Mouse (Mus musculus) heart, embryonic 13.5 days (tissue): Measurements from ENCODE around the gene D230025D16Rik. TPM values are rescaled to one million over a fixed set of nuclear protein-coding genes. Genes with fewer than 3 reads are reported as not detected.
A peak's percentile ranks its signal among the peaks of the same experiment; 100 is the strongest.

ENCODE experiments used
- ATAC-seq: fragments of 200-750 bp; cut with Nextera tagmentation; 2 replicates; pipeline ENCODE4 v1.8.0; 2017; ENCODE audit warnings: moderate TSS enrichment; ENCODE audit not compliant: insufficient number of reproducible peaks, low FRiP score, low TSS enrichment; ENCODE audit errors: extremely low read depth
- H3K27ac ChIP-seq: fragments of 300-500 bp; sonication (generic); replicated peaks from 2 replicates; pipeline ENCODE4 v1.5.1; 2015; ENCODE audit warnings: moderate library complexity, mild to moderate bottlenecking, inconsistent platforms
- H3K27me3 ChIP-seq: fragments of 300-500 bp; sonication (generic); replicated peaks from 2 replicates; pipeline ENCODE4 v1.6.1; 2015; ENCODE audit warnings: mild to moderate bottlenecking, inconsistent platforms
- H3K36me3 ChIP-seq: fragments of 300-500 bp; sonication (generic); 2 replicates; pipeline ENCODE4 v1.6.1; 2015; ENCODE audit warnings: mild to moderate bottlenecking, inconsistent platforms
- H3K4me1 ChIP-seq: fragments of 300-500 bp; sonication (generic); 2 replicates; pipeline ENCODE4 v1.6.1; 2015; ENCODE audit warnings: inconsistent platforms
- H3K4me2 ChIP-seq: fragments of 300-500 bp; sonication (generic); 2 replicates; pipeline ENCODE4 v1.6.1; 2015; ENCODE audit warnings: inconsistent platforms, mild to moderate bottlenecking, moderate library complexity
- H3K4me3 ChIP-seq: fragments of 300-500 bp; sonication (generic); 2 replicates; pipeline ENCODE4 v1.5.1; 2015; ENCODE audit warnings: moderate library complexity, mild to moderate bottlenecking, inconsistent platforms
- H3K9ac ChIP-seq: fragments of 300-500 bp; sonication (generic); 2 replicates; pipeline ENCODE4 v1.6.1; 2015; ENCODE audit warnings: inconsistent platforms, mild to moderate bottlenecking, moderate library complexity
- H3K9me3 ChIP-seq: fragments of 300-500 bp; sonication (generic); 2 replicates; pipeline ENCODE4 v1.6.1; 2016; ENCODE audit warnings: inconsistent platforms
- WGBS: fragments of 180-500 bp; shearing (Covaris S2); methylation state at CpG from one replicate; pipeline ENCODE4 v1.1.7; 2015; ENCODE audit warnings: mixed read lengths; 5-methylcytosine and 5-hydroxymethylcytosine counted together
- polyA plus RNA-seq: library from polyadenylated mRNA; unstranded; fragments of >200 nt; fragmentation: Nextera tagmentation; extraction: Ambion mirVana; gene quantifications from 2 replicates; pipeline ENCODE4 v1.2.1, GENCODE M21; 2015

The D230025D16Rik gene
- polyA plus RNA-seq, 1 experiment from 2014 or later = 17.3 TPM

DNA sequence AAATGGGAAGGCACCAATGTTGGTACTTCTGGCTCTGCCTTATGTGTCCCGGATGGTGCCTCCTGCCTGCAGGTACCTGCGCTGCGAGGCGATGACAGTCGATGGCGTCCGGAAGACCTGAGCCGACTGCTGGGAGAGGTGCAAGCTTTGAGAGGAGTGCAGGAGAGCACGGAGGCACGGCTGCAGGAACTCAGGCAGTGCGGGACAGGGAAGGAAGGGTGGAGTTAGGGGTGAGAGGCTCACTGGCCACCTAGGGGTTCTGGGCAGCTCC is 45.9 kb downstream of the D230025D16Rik start:
- peak overlapping the region; percentile 96; the same call in 1 of the 2 replicates for H3K4me2 ChIP-seq

DNA sequence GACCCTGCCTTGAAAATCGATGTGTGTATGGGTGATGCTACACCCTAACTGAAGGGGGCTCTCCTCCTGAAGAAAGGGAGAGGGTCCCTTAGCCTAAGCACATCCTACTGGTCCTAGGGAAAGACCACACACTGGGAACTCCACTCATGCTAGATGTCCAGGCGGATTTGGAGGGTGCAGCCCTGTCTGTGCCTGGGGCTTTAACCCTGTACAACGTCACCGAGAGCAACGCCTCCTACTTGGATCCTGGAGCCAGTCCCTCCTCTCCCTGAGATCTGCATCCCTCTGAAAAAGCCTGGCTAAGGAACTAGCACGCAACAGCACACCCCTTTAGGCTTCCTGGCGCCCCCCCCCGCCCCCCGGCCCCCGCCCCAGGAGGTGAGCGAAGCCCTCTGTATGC is 50.4 kb downstream of the D230025D16Rik start:
- Histone ChIP-seq H3K27ac (no peak overlapping the region), H3K9me3 (no peaks in the 10 kb centered on the region), H3K9ac (peak overlapping the region; percentile 44; the same call in 1 of the 2 replicates), H3K4me1 (peaks cover 36% of the 10 kb centered on the region), H3K27me3 (peaks cover 100% of the 10 kb centered on the region), H3K36me3 (no peaks in the 10 kb centered on the region), H3K4me3 (peak overlapping the region; percentile 54), H3K4me2 (peak overlapping the region; percentile 81)
- 12% methylated on average over 11 of the region's 11 CpGs for WGBS
- ATAC-seq = no peak

More for the DNA sequence above, 45.9 kb downstream of the D230025D16Rik start:
- H3K27ac ChIP-seq = no peak overlapping the region
- H3K9me3 ChIP-seq = 0 out of 2 replicates have a peak, but pooled peaks cover 6% of the 10 kb centered on the region
- no peak for ATAC-seq
- 5% methylated on average over 11 of the region's 11 CpGs for WGBS
- H3K4me1 ChIP-seq = peaks cover 39% of the 10 kb centered on the region
- H3K27me3 ChIP-seq = peaks cover 100% of the 10 kb centered on the region
- H3K9ac ChIP-seq = no peak overlapping the region
- H3K4me3 ChIP-seq = peak overlapping the region; percentile 10; the same call in 1 of the 2 replicates
- H3K36me3 ChIP-seq = no peaks in the 10 kb centered on the region

DNA sequence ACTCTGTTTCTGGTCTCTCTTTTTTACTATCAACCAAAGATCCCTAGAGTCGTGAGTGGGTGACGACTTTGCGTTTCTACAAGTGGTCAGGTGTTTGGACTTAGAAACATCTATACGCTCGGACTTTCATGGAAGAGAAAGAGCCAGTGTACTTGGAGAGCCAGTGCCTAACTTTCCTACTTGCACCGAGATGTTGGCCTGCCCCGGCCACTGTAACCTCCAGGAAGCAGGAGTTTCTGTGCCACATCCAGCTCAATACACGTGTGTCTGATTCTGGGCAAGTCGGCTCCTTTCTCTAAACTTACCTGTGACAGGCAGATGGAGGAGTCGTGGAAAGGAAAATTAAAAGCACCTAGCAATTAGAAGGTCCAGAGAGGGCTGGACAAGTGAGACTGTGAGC is 50.9 kb downstream of the D230025D16Rik start, which contains the start of gene Nol3:
Nol3 (plus strand) TSS at position 301 of the 400 bp plus-strand sequence.
- Histone ChIP-seq H3K4me3 (peak within 1 kb of the TSS; percentile 54), H3K9ac (peak within 1 kb of the TSS; percentile 77), H3K27ac (no peak within 1 kb of the TSS), H3K27me3 (peaks cover 100% of the 10 kb centered on the region), H3K36me3 (no peaks in the 10 kb centered on the region; the same call in 1 of the 2 replicates), H3K9me3 (no peaks in the 10 kb centered on the region), H3K4me2 (peak within 1 kb of the TSS; percentile 81), H3K4me1 (peaks cover 32% of the 10 kb centered on the region)
- 12% methylated on average over 10 of the region's 10 CpGs for WGBS
- ATAC-seq = no peak

DNA sequence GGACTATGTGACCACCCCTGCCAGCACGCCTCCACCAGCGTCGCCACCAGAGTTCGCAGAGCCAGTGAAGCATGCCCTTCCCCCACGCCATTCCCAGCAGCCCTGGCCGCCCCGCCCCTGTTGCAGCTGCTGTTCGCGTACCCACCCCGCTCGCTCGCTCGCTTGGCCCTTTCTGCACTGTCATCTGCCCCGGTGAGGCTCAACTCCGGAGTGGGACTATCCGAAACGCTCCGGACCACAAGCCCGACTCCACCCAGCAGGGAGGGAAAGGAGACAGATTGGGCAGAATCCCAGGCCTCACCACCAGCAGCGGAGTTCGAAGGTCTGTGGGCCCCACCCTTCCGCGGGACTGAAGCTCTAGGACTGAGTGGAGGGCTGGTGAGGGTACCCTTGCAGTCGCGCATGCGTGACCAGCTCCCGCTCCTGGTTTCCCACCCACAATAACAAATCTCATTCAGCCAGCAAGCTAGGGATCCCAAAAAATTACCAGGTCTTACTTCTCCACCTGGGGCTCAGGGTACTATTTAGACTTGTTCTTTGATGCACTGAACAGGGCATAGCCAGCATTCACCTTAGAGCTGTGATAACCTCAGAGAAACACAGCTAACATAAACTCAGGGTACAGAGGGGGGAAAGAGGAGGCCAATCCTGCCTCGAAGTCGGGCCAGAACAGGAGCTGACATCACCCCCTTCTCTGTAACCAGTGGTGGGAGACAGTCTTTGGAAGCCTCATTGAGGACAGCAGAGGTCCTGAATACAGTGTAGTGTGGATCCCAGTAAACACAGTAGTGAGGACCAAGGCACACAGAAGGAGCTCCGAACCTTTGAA is 51.6 kb downstream of the D230025D16Rik start:
- no peak overlapping the region for H3K27ac ChIP-seq
- H3K4me1 ChIP-seq = peaks cover 30% of the 10 kb centered on the region
- peaks cover 3% of the 10 kb centered on the region for H3K36me3 ChIP-seq
- H3K4me3 ChIP-seq = peak overlapping the region; percentile 54
- no peaks in the 10 kb centered on the region for H3K9me3 ChIP-seq
- peak overlapping the region; percentile 81 for H3K4me2 ChIP-seq
- WGBS = 2% methylated on average over 30 of the region's 30 CpGs
- peak overlapping the region; percentile 77 for H3K9ac ChIP-seq
- H3K27me3 ChIP-seq = peaks cover 96% of the 10 kb centered on the region
- ATAC-seq = peak; percentile 49

DNA sequence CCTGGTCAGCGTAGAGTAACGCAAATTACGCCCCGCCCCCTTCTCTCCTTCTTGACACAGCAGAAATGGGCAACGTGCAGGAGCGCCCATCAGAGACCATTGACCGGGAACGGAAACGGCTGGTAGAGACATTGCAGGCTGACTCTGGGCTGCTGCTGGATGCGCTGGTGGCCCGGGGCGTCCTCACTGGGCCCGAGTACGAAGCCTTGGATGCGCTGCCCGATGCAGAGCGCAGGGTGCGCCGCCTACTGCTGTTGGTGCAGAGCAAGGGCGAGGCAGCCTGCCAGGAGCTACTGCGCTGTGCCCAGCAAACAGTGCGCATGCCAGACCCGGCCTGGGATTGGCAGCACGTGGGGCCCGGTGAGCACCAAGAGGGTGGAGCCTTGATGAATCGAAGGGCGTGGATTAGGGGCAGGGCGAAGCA is 54.0 kb downstream of the D230025D16Rik start:
- no peak for ATAC-seq

DNA sequence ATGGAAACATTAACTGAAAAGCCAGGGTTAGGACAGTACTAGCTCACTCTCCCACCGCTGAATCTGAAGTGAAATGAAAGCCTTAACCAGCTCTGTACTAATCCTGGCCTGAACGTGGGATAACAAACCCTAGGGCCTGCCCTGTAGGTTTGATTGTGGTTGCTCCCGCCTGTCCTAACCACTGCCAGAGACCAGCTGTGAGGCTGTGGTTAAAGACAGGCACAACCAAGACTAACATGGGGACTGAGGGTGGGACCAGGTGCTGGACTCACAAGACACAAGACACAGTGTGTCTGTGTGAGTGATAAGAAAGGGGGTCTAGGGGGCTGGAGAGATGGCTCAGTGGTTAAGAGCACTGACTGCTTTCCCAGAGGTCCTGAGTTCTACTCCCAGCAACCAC is 55.6 kb downstream of the D230025D16Rik start:
- Histone ChIP-seq H3K4me2 (no peak overlapping the region), H3K9me3 (no peaks in the 10 kb centered on the region), H3K27ac (no peak overlapping the region), H3K9ac (no peak overlapping the region), H3K4me3 (no peak overlapping the region), H3K4me1 (peaks cover 30% of the 10 kb centered on the region), H3K36me3 (peaks cover 20% of the 10 kb centered on the region), H3K27me3 (peaks cover 82% of the 10 kb centered on the region)
- 65% methylated on average over 3 of the region's 3 CpGs for WGBS
- ATAC-seq = no peak

More for the DNA sequence above, 54.0 kb downstream of the D230025D16Rik start:
- Histone ChIP-seq H3K27ac (no peak overlapping the region), H3K27me3 (peaks cover 91% of the 10 kb centered on the region), H3K4me1 (peaks cover 34% of the 10 kb centered on the region), H3K4me3 (peak overlapping the region; percentile 41), H3K9ac (peak overlapping the region; percentile 66), H3K36me3 (peaks cover 16% of the 10 kb centered on the region), H3K4me2 (peak overlapping the region; percentile 68), H3K9me3 (no peaks in the 10 kb centered on the region)
- WGBS = 4% methylated on average over 28 of the region's 28 CpGs

DNA sequence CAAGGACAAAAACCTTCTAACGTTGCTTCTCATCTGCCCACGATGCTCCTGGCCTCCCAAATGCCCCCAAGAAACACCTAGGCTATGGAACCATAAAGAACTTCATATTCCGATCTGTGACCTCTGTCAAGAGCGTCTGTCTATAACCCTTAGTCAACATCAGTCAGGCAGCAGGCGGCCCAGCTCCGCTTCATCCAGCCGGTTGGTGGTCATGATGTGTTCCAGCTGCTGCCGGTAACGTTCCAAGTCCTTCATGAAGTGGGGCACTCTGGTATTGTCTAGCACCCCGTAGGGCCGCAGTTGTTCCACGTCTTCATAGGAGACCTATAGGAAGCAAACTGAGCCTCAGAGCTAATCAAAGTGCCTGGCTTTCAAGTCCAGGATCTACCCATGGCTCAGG is 56.9 kb downstream of the D230025D16Rik start:
- H3K4me1 ChIP-seq = peaks cover 17% of the 10 kb centered on the region
- H3K36me3 ChIP-seq = peaks cover 20% of the 10 kb centered on the region
- H3K9ac ChIP-seq = no peak overlapping the region
- no peak for ATAC-seq
- no peak overlapping the region for H3K27ac ChIP-seq
- H3K9me3 ChIP-seq = no peaks in the 10 kb centered on the region
- WGBS = 83% methylated on average over 12 of the region's 12 CpGs
- H3K4me2 ChIP-seq = no peak overlapping the region
- H3K4me3 ChIP-seq = no peak overlapping the region
- H3K27me3 ChIP-seq = peaks cover 78% of the 10 kb centered on the region

DNA sequence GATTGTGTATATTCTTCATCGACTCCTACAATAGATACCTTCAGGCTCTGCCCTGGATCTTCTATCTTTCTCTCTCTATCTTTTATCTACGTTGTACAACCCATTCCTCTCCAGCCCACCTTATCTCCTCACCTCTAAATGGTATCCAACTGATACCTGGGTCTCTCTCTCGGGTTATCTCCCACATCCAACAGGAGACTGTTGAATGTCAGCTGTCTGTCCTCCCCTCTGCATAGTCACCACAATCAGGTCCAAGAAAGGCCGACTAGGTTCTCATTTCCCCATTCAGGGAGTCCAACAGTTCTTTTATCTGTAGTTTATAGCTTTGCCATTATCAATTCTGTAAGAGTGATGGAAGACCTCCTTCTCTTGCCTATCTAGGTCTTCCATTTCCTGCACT is 57.3 kb downstream of the D230025D16Rik start:
- Histone ChIP-seq H3K4me1 (peaks cover 17% of the 10 kb centered on the region), H3K4me2 (no peak overlapping the region), H3K36me3 (peaks cover 20% of the 10 kb centered on the region), H3K9me3 (no peaks in the 10 kb centered on the region), H3K9ac (no peak overlapping the region), H3K27ac (no peak overlapping the region), H3K4me3 (no peak overlapping the region), H3K27me3 (peaks cover 74% of the 10 kb centered on the region)
- 53% methylated on average over 4 of the region's 4 CpGs for WGBS
- ATAC-seq = no peak

DNA sequence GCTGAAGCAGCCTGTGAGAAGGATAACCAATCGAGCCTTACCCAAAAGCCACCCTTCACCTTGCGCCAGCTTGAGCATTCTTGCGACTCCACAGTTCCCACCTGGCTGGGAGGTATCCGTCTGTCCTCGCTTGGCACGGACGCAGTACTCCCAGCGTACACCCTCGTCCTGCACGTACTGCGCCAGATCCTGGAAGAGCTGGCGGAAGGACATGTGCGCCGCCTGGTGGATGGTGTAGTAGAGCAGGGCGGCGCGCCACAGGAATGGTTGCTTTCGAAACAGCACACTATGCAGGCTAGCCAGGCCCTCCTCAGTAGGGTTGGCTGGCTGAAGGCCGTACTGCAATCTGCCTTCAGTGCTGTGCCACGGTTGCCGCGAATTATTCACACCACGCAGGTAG is 58.1 kb downstream of the D230025D16Rik start:
- no peak for ATAC-seq
- H3K4me1 ChIP-seq = peaks cover 18% of the 10 kb centered on the region
- H3K9ac ChIP-seq = no peak overlapping the region
- no peak overlapping the region for H3K27ac ChIP-seq
- peaks cover 20% of the 10 kb centered on the region for H3K36me3 ChIP-seq
- H3K4me3 ChIP-seq = 0 out of 2 replicates have a peak overlapping the region, but pooled peaks have one; percentile 8
- no peak overlapping the region; the same call in 1 of the 2 replicates for H3K4me2 ChIP-seq
- H3K27me3 ChIP-seq = peaks cover 66% of the 10 kb centered on the region
- 25% methylated on average over 23 of the region's 23 CpGs for WGBS
- no peaks in the 10 kb centered on the region for H3K9me3 ChIP-seq

DNA sequence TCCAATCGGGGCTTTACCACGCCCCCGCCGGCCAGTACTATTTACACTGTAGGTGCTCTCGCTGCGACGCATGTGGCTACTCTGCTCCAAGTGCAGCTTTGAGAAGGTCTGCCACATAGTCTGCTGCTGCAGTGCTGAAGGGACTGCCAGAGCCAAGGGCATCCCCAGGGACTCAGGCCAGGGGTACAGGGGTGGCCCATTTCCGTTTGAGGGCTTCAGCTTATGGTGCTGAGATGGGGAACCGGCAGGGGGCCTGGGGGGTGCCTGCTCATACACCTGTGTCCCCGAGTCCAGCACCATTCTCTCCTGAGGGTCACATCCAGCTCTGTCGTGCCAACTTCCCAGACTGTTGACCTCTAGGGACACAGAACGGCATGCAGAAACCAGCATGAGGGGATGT is 60.6 kb downstream of the D230025D16Rik start:
- peaks cover 20% of the 10 kb centered on the region for H3K36me3 ChIP-seq
- peaks cover 26% of the 10 kb centered on the region for H3K4me1 ChIP-seq
- H3K9ac ChIP-seq = no peak overlapping the region
- H3K9me3 ChIP-seq = no peaks in the 10 kb centered on the region
- no peak overlapping the region for H3K4me3 ChIP-seq
- 44% methylated on average over 12 of the region's 12 CpGs for whole genome bisulfite sequencing
- peaks cover 51% of the 10 kb centered on the region for H3K27me3 ChIP-seq
- ATAC-seq = no peak
- H3K27ac ChIP-seq = no peak overlapping the region
- no peak overlapping the region for H3K4me2 ChIP-seq

DNA sequence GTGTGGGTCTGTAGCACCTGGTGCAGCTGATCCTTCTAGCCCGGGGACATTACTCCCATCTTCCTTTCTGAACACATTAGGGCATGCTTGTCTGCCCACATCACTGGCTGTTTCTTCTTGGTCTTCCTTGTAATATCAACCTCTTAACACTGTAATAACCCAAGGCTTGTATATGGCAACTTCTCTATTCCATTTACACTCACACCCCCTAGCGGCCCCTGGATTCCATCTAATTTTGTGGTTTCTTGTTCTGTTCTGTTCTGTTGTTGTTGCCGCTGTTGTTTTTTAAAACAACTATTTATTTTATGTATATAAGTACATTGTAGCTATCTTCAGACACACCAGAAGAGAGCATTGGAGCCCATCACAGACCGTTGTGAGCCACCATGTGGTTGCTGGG is 62.0 kb downstream of the D230025D16Rik start:
- 87% methylated on average over 4 of the region's 4 CpGs for WGBS

More for the DNA sequence above, 62.0 kb downstream of the D230025D16Rik start:
- Histone ChIP-seq H3K27me3 (peaks cover 44% of the 10 kb centered on the region), H3K4me2 (no peak overlapping the region), H3K4me3 (no peak overlapping the region), H3K9ac (no peak overlapping the region), H3K4me1 (peaks cover 30% of the 10 kb centered on the region), H3K36me3 (peaks cover 13% of the 10 kb centered on the region), H3K9me3 (no peaks in the 10 kb centered on the region), H3K27ac (no peak overlapping the region)
- no peak for ATAC-seq
